Mouse (Mus musculus) limb, embryonic 15.5 days (tissue): ENCODE results near the gene Tenm3. TPM values are rescaled to one million over a fixed set of nuclear protein-coding genes. Genes with fewer than 3 reads are reported as not detected.
A peak's percentile ranks its signal among the peaks of the same experiment; 100 is the strongest.

Experiments
- ATAC-seq: fragments of 200-750 bp; cut with Nextera tagmentation; 2 replicates; pipeline ENCODE4 v1.8.0; 2017; ENCODE audit warnings: low read depth, moderate TSS enrichment; ENCODE audit not compliant: insufficient number of reproducible peaks, low FRiP score, low TSS enrichment
- H3K27ac ChIP-seq: fragments of 300-500 bp; sonication (generic); 2 replicates; pipeline ENCODE4 v1.5.1; 2015; ENCODE audit warnings: moderate library complexity, mild to moderate bottlenecking, inconsistent platforms
- H3K27me3 ChIP-seq: fragments of 300-500 bp; sonication (generic); 2 replicates; pipeline ENCODE4 v1.6.1; 2015; ENCODE audit warnings: inconsistent platforms
- H3K36me3 ChIP-seq: fragments of 300-500 bp; sonication (generic); 2 replicates; pipeline ENCODE4 v1.6.1; 2015; ENCODE audit warnings: inconsistent platforms
- H3K4me1 ChIP-seq: fragments of 300-500 bp; sonication (generic); 2 replicates; pipeline ENCODE4 v1.6.1; 2015; ENCODE audit warnings: inconsistent platforms
- H3K4me2 ChIP-seq: fragments of 300-500 bp; sonication (generic); 2 replicates; pipeline ENCODE4 v1.6.1; 2015; ENCODE audit warnings: mild to moderate bottlenecking, inconsistent platforms
- H3K4me3 ChIP-seq: fragments of 300-500 bp; sonication (generic); 2 replicates; pipeline ENCODE4 v1.5.1; 2015; ENCODE audit warnings: mild to moderate bottlenecking, inconsistent platforms
- H3K9ac ChIP-seq: fragments of 300-500 bp; sonication (generic); 2 replicates; pipeline ENCODE4 v1.6.1; 2015; ENCODE audit warnings: inconsistent platforms
- H3K9me3 ChIP-seq: fragments of 300-500 bp; sonication (generic); 2 replicates; pipeline ENCODE4 v1.6.1; 2016; ENCODE audit warnings: inconsistent platforms
- WGBS: fragments of 180-500 bp; shearing (Covaris S2); methylation state at CpG from one replicate; pipeline ENCODE4 v1.1.7; 2015; 5-methylcytosine and 5-hydroxymethylcytosine counted together
- polyA plus RNA-seq: library from polyadenylated mRNA; unstranded; fragments of >200 nt; fragmentation: Nextera tagmentation; extraction: Ambion mirVana; gene quantifications from 2 replicates; pipeline ENCODE4 v1.2.1, GENCODE M21; 2015

Gene Tenm3
- polyA plus RNA-seq, 1 experiment from 2014 or later = 35.5 TPM

- peaks cover 7% of the 10 kb centered on the region; the same call in 1 of the 2 replicates for H3K4me1 ChIP-seq
- ATAC-seq = no peak
- H3K4me3 ChIP-seq = no peak overlapping the region
- H3K9ac ChIP-seq = no peak overlapping the region
- no peaks in the 10 kb centered on the region for H3K9me3 ChIP-seq
- no peaks in the 10 kb centered on the region for H3K36me3 ChIP-seq
- H3K4me2 ChIP-seq = no peak overlapping the region
- WGBS = 60% methylated on average over 9 of the region's 9 CpGs
- H3K27ac ChIP-seq = no peak overlapping the region
- no peaks in the 10 kb centered on the region for H3K27me3 ChIP-seq
These were observed 283.5 kb downstream of the Tenm3 start for GRCm38 (mm10) chr8:48560227-48560626.

GRCm38 (mm10) chr8:48555546-48556141 is 288.1 kb downstream of the Tenm3 start:
- Histone ChIP-seq H3K27ac (peak overlapping the region; percentile 97), H3K4me2 (peak overlapping the region; percentile 91), H3K4me1 (peaks cover 10% of the 10 kb centered on the region), H3K9ac (peak overlapping the region; percentile 72), H3K27me3 (no peaks in the 10 kb centered on the region), H3K4me3 (peak overlapping the region; percentile 80), H3K9me3 (no peaks in the 10 kb centered on the region), H3K36me3 (no peaks in the 10 kb centered on the region)
- ATAC-seq = peak; percentile 85
- WGBS = 1% methylated on average over 49 of the region's 55 CpGs

GRCm38 (mm10) chr8:48554762-48555545 is 288.8 kb downstream of the Tenm3 start:
- Histone ChIP-seq H3K4me3 (peak overlapping the region; percentile 80), H3K9me3 (no peaks in the 10 kb centered on the region), H3K9ac (peak overlapping the region; percentile 72), H3K36me3 (no peaks in the 10 kb centered on the region), H3K27me3 (no peaks in the 10 kb centered on the region), H3K4me2 (peak overlapping the region; percentile 91), H3K27ac (peak overlapping the region; percentile 97), H3K4me1 (peaks cover 10% of the 10 kb centered on the region)
- peak; percentile 95 for ATAC-seq
- WGBS = under 1% methylated on average over 83 of the region's 86 CpGs

GRCm38 (mm10) chr8:48553791-48554288 is 289.9 kb downstream of the Tenm3 start:
- no peaks in the 10 kb centered on the region for H3K9me3 ChIP-seq
- under 1% methylated on average over 9 of the region's 9 CpGs for WGBS
- no peak for ATAC-seq
- H3K27ac ChIP-seq = peak overlapping the region; percentile 97
- H3K36me3 ChIP-seq = no peaks in the 10 kb centered on the region
- H3K4me2 ChIP-seq = peak overlapping the region; percentile 91
- H3K9ac ChIP-seq = peak overlapping the region; percentile 72; the same call in 1 of the 2 replicates
- H3K4me1 ChIP-seq = peaks cover 11% of the 10 kb centered on the region; the same call in 1 of the 2 replicates
- H3K27me3 ChIP-seq = no peaks in the 10 kb centered on the region
- H3K4me3 ChIP-seq = peak overlapping the region; percentile 80

GRCm38 (mm10) chr8:48552306-48552705 is 291.4 kb downstream of the Tenm3 start:
- no peak overlapping the region for H3K4me2 ChIP-seq
- no peaks in the 10 kb centered on the region for H3K27me3 ChIP-seq
- H3K27ac ChIP-seq = no peak overlapping the region
- no peak overlapping the region for H3K9ac ChIP-seq
- no peak overlapping the region for H3K4me3 ChIP-seq
- 55% methylated on average over 2 of the region's 2 CpGs for WGBS
- no peaks in the 10 kb centered on the region for H3K9me3 ChIP-seq
- H3K36me3 ChIP-seq = no peaks in the 10 kb centered on the region
- ATAC-seq = no peak
- peaks cover 11% of the 10 kb centered on the region; the same call in 1 of the 2 replicates for H3K4me1 ChIP-seq

GRCm38 (mm10) chr8:48551370-48551769 is 292.4 kb downstream of the Tenm3 start:
- Histone ChIP-seq H3K4me3 (no peak overlapping the region), H3K4me1 (peaks cover 11% of the 10 kb centered on the region; the same call in 1 of the 2 replicates), H3K9me3 (no peaks in the 10 kb centered on the region), H3K9ac (no peak overlapping the region), H3K36me3 (no peaks in the 10 kb centered on the region), H3K27ac (no peak overlapping the region), H3K4me2 (0 out of 2 replicates have a peak overlapping the region, but pooled peaks have one; percentile 12), H3K27me3 (no peaks in the 10 kb centered on the region)
- no peak for ATAC-seq
- WGBS = 29% methylated on average over 5 of the region's 5 CpGs

GRCm38 (mm10) chr8:48548908-48549307 is 294.8 kb downstream of the Tenm3 start:
- H3K27me3 ChIP-seq = no peaks in the 10 kb centered on the region
- H3K4me2 ChIP-seq = no peak overlapping the region
- no peak overlapping the region for H3K9ac ChIP-seq
- peaks cover 11% of the 10 kb centered on the region; the same call in 1 of the 2 replicates for H3K4me1 ChIP-seq
- no peak overlapping the region for H3K27ac ChIP-seq
- H3K36me3 ChIP-seq = no peaks in the 10 kb centered on the region
- no peaks in the 10 kb centered on the region for H3K9me3 ChIP-seq
- no peak for ATAC-seq
- WGBS = 81% methylated on average over 9 of the region's 9 CpGs
- H3K4me3 ChIP-seq = no peak overlapping the region

- H3K27ac ChIP-seq = no peak overlapping the region
- H3K9ac ChIP-seq = no peak overlapping the region
- ATAC-seq = no peak
- H3K36me3 ChIP-seq = no peaks in the 10 kb centered on the region
- H3K4me2 ChIP-seq = no peak overlapping the region
- H3K9me3 ChIP-seq = no peaks in the 10 kb centered on the region
- H3K4me3 ChIP-seq = no peak overlapping the region
- H3K27me3 ChIP-seq = no peaks in the 10 kb centered on the region
- H3K4me1 ChIP-seq = peaks cover 11% of the 10 kb centered on the region; the same call in 1 of the 2 replicates
- 84% methylated on average over 5 of the region's 5 CpGs for WGBS
These were observed 298.1 kb downstream of the Tenm3 start for GRCm38 (mm10) chr8:48545631-48546030.

- 80% methylated on average over 7 of the region's 7 CpGs for WGBS
These were observed 298.9 kb downstream of the Tenm3 start for GRCm38 (mm10) chr8:48544840-48545239.

GRCm38 (mm10) chr8:48542141-48542540 is 301.6 kb downstream of the Tenm3 start:
- ATAC-seq = no peak
- Histone ChIP-seq H3K27me3 (no peaks in the 10 kb centered on the region), H3K4me2 (no peak overlapping the region), H3K4me1 (peaks cover 7% of the 10 kb centered on the region; the same call in 1 of the 2 replicates), H3K9ac (no peak overlapping the region), H3K36me3 (no peaks in the 10 kb centered on the region), H3K9me3 (no peaks in the 10 kb centered on the region), H3K27ac (no peak overlapping the region), H3K4me3 (no peak overlapping the region)
- 85% methylated on average over 17 of the region's 17 CpGs for WGBS

More at GRCm38 (mm10) chr8:48544840-48545239, 298.9 kb downstream of the Tenm3 start:
- Histone ChIP-seq H3K9me3 (no peaks in the 10 kb centered on the region), H3K9ac (no peak overlapping the region), H3K4me3 (no peak overlapping the region), H3K36me3 (no peaks in the 10 kb centered on the region), H3K4me2 (no peak overlapping the region), H3K27me3 (no peaks in the 10 kb centered on the region), H3K27ac (no peak overlapping the region), H3K4me1 (0 out of 2 replicates have a peak, but pooled peaks cover 6% of the 10 kb centered on the region)
- ATAC-seq = no peak

- Histone ChIP-seq H3K27me3 (no peaks in the 10 kb centered on the region), H3K27ac (no peak overlapping the region), H3K9ac (no peak overlapping the region), H3K36me3 (no peaks in the 10 kb centered on the region), H3K4me1 (peaks cover 7% of the 10 kb centered on the region; the same call in 1 of the 2 replicates), H3K4me2 (no peak overlapping the region), H3K4me3 (no peak overlapping the region), H3K9me3 (no peaks in the 10 kb centered on the region)
- 54% methylated on average over 8 of the region's 8 CpGs for WGBS
- no peak for ATAC-seq
These were observed 302.9 kb downstream of the Tenm3 start for GRCm38 (mm10) chr8:48540894-48541293.

GRCm38 (mm10) chr8:48535833-48536232 is 307.9 kb downstream of the Tenm3 start:
- ATAC-seq = no peak
- Histone ChIP-seq H3K27ac (no peak overlapping the region), H3K36me3 (no peaks in the 10 kb centered on the region), H3K9me3 (no peaks in the 10 kb centered on the region), H3K4me3 (no peak overlapping the region), H3K9ac (no peak overlapping the region), H3K4me2 (no peak overlapping the region), H3K27me3 (no peaks in the 10 kb centered on the region), H3K4me1 (peaks cover 4% of the 10 kb centered on the region; the same call in 1 of the 2 replicates)
- WGBS = 91% methylated on average over 3 of the region's 3 CpGs
